Mouse (Mus musculus) small intestine, adult 2 months (tissue): ENCODE results near the gene Gm10197. TPM values are rescaled to one million over a fixed set of nuclear protein-coding genes. Genes with fewer than 3 reads are reported as not detected.

Experiments
- H3K27ac ChIP-seq: fragments of 200-500 bp; 2 replicates; pipeline ENCODE4 v1.5.1; 2012; ENCODE audit warnings: low read depth, low read length, control low read depth, inconsistent platforms; ENCODE audit not compliant: insufficient read depth
- H3K27me3 ChIP-seq: fragments of 200-500 bp; 2 replicates; pipeline ENCODE4 v1.6.1; 2012; ENCODE audit warnings: mild to moderate bottlenecking, moderate library complexity, low read length, inconsistent platforms; ENCODE audit not compliant: control insufficient read depth, insufficient read depth
- H3K36me3 ChIP-seq: fragments of 200-500 bp; 2 replicates; pipeline ENCODE4 v1.6.1; 2012; ENCODE audit warnings: mild to moderate bottlenecking, low read length, control low read depth, inconsistent platforms; ENCODE audit not compliant: control insufficient read depth, insufficient read depth
- H3K4me1 ChIP-seq: fragments of 200-500 bp; 2 replicates; pipeline ENCODE4 v1.6.1; 2012; ENCODE audit warnings: low read length, inconsistent platforms, mixed read lengths; ENCODE audit not compliant: control insufficient read depth, insufficient read depth, insufficient read length
- H3K4me3 ChIP-seq: fragments of 200-500 bp; 2 replicates; pipeline ENCODE4 v1.5.1; 2012; ENCODE audit warnings: low read depth, mild to moderate bottlenecking, control low read depth, inconsistent platforms, low read length, moderate library complexity
- CTCF ChIP-seq: fragments of 200-500 bp; IDR thresholded peaks from 2 replicates; pipeline ENCODE4 v1.5.1; 2012; ENCODE audit warnings: low read depth, mild to moderate bottlenecking, control low read depth, inconsistent platforms, low read length, moderate library complexity, mixed read lengths; ENCODE audit not compliant: insufficient replicate concordance, insufficient read length; ENCODE audit errors: extremely low read depth
- POLR2A ChIP-seq: fragments of 200-500 bp; IDR thresholded peaks from 2 replicates; pipeline ENCODE4 v1.6.1; 2012; ENCODE audit warnings: low read depth, mild to moderate bottlenecking, control low read depth, inconsistent platforms, low read length, moderate library complexity
- WGBS: fragments of 180-500 bp; shearing (Covaris S2); methylation state at CpG from one replicate; pipeline ENCODE4 v1.1.7; 2018; 5-methylcytosine and 5-hydroxymethylcytosine counted together
- polyA plus RNA-seq: library from polyadenylated mRNA; depleted of rRNA; stranded (reverse); fragments of >200 nt; gene quantifications from 2 replicates; pipeline ENCODE4 v1.2.3, GENCODE M21; 2012; rRNA removed

Gene Gm10197
- polyA plus RNA-seq, 1 experiment, result not detected

- TF ChIP-seq POLR2A (no peak), CTCF (no peak)
- Histone ChIP-seq H3K36me3 (no peaks in the 10 kb centered on the region; the same call in 1 of the 2 replicates), H3K27ac (peak overlapping the region; percentile 8; the same call in 1 of the 2 replicates), H3K27me3 (no peaks in the 10 kb centered on the region), H3K4me3 (peak overlapping the region; percentile 53), H3K4me1 (peaks cover 19% of the 10 kb centered on the region)
- WGBS, result 40% methylated on average over 27 of the region's 27 CpGs
Measured at GRCm38 (mm10) chr19:53325578-53326295, 45.8 kb downstream of the Gm10197 start.

DNA sequence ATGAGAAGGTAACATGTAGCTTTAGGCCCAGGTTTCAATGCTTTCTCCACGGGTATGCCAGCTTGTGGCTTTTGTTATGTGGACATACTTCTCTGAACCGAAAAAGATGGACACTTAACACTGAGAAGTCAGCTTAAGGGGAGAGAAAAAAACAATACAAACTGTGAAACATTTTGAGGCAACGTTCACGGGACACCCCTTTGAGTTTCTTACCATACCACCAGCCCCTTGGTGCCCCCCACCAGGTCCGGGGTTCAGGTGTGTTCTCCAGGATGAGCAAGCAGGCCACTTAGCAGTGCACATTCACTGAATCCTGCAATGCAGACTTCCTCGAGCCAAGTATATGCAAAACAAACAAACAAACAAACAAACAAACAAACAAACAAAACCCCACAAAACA is 46.7 kb downstream of the Gm10197 start:
- H3K4me1 ChIP-seq, result peaks cover 20% of the 10 kb centered on the region
- no peak overlapping the region for H3K4me3 ChIP-seq
- no peak for TF ChIP-seq POLR2A
- 74% methylated on average over 6 of the region's 6 CpGs for WGBS
- no peaks in the 10 kb centered on the region; the same call in 1 of the 2 replicates for H3K36me3 ChIP-seq
- H3K27me3 ChIP-seq, result no peaks in the 10 kb centered on the region
- no peak overlapping the region for H3K27ac ChIP-seq

GRCm38 (mm10) chr19:53322438-53323048 is 49.0 kb downstream of the Gm10197 start:
- Histone ChIP-seq H3K36me3 (no peaks in the 10 kb centered on the region; the same call in 1 of the 2 replicates), H3K27me3 (no peaks in the 10 kb centered on the region), H3K4me3 (no peak overlapping the region), H3K4me1 (peaks cover 34% of the 10 kb centered on the region), H3K27ac (no peak overlapping the region)
- 91% methylated on average over 12 of the region's 12 CpGs for WGBS
- TF ChIP-seq POLR2A, result no peak

Other genes with a start within 250 kb of the Gm10197 start
- gene Add3, start 231.3 kb downstream of the Gm10197 start, polyA plus RNA-seq, result 8.1 and 20.2 TPM in 2 replicates
- gene Mxi1, start 61.2 kb downstream of the Gm10197 start, polyA plus RNA-seq, result 30.7 and 66.0 TPM in 2 replicates
- gene Smndc1, start 18.8 kb upstream of the Gm10197 start, polyA plus RNA-seq, result 0.39 and 1.6 TPM in 2 replicates
- gene Dusp5, start 157.3 kb upstream of the Gm10197 start, polyA plus RNA-seq, result 18.0 and 28.5 TPM in 2 replicates
- 36.8 and 48.9 TPM in 2 replicates for gene Nutf2-ps1, start 217.3 kb upstream of the Gm10197 start, polyA plus RNA-seq
- 0.43 and 1.4 TPM in 2 replicates for gene Smc3, start 228.6 kb upstream of the Gm10197 start, polyA plus RNA-seq